Mouse (Mus musculus) brown adipose tissue, adult 24 weeks (tissue): ENCODE data around the gene Lce1k. TPM values are rescaled to one million over a fixed set of nuclear protein-coding genes. Genes with fewer than 3 reads are reported as not detected.
"Not testable (repeated sequence)": the region's sequence is repeated elsewhere in the genome, so short reads cannot be mapped to it uniquely, and the experiment has no call there.

ENCODE experiments used
- H3K27ac ChIP-seq: fragments of 200-500 bp; replicated peaks from 2 replicates; pipeline ENCODE4 v1.5.1; 2012; ENCODE audit warnings: low read depth, mild to moderate bottlenecking, low read length
- H3K4me1 ChIP-seq: fragments of 200-500 bp; 2 replicates; pipeline ENCODE4 v1.6.1; 2012; ENCODE audit warnings: low read length, mixed read lengths; ENCODE audit not compliant: control insufficient read depth, insufficient read depth, insufficient read length
- H3K4me3 ChIP-seq: fragments of 200-500 bp; 2 replicates; pipeline ENCODE4 v1.5.1; 2012; ENCODE audit warnings: low read depth, mild to moderate bottlenecking, low read length, moderate library complexity; ENCODE audit not compliant: insufficient read depth
- polyA plus RNA-seq: library from polyadenylated mRNA; stranded (reverse); fragments of >200 nt; gene quantifications from 2 replicates; pipeline ENCODE4 v1.2.4, GENCODE M21; 2012; ENCODE audit not compliant: missing spikeins, insufficient read depth, insufficient read length

Gene Lce1k
- polyA plus RNA-seq = not detected in 2 replicates

- no peak within 1 kb of the TSS for H3K27ac ChIP-seq
- H3K4me1 ChIP-seq = no peaks in the 10 kb centered on the region
- no peak within 1 kb of the TSS for H3K4me3 ChIP-seq
Measured at GRCm38 (mm10) chr3:92807791-92808190, at the start of gene Lce1k. Lce1k (minus strand) TSS chr3:92807891.

GRCm38 (mm10) chr3:92851186-92851585, 43.5 kb upstream of the Lce1k start, which contains the start of gene Lce1l:
Lce1l (minus strand) TSS chr3:92851286.
- no peak within 1 kb of the TSS for H3K4me3 ChIP-seq
- H3K27ac ChIP-seq = no peak within 1 kb of the TSS
- H3K4me1 ChIP-seq = no peaks in the 10 kb centered on the region

GRCm38 (mm10) chr3:92827108-92827507, 19.4 kb upstream of the Lce1k start, which contains the start of gene Kprp:
Kprp (minus strand) TSS chr3:92827247.
- Histone ChIP-seq H3K4me3 (no peak within 1 kb of the TSS), H3K27ac (no peak within 1 kb of the TSS), H3K4me1 (no peaks in the 10 kb centered on the region)

GRCm38 (mm10) chr3:92825808-92826207, 18.1 kb upstream of the Lce1k start:
- Histone ChIP-seq H3K27ac (no peak overlapping the region), H3K4me1 (no peaks in the 10 kb centered on the region), H3K4me3 (no peak overlapping the region)

GRCm38 (mm10) chr3:92816036-92816435, 8.3 kb upstream of the Lce1k start:
- not testable (repeated sequence) for H3K4me3 ChIP-seq, H3K27ac ChIP-seq, H3K4me1 ChIP-seq

GRCm38 (mm10) chr3:92815581-92815980, 7.9 kb upstream of the Lce1k start:
- Histone ChIP-seq H3K4me1 (no peaks in the 10 kb centered on the region), H3K27ac (no peak overlapping the region), H3K4me3 (no peak overlapping the region)

- Histone ChIP-seq H3K27ac (no peak within 1 kb of the TSS), H3K4me1 (no peaks in the 10 kb centered on the region), H3K4me3 (no peak within 1 kb of the TSS)
Measured at GRCm38 (mm10) chr3:92790414-92790813, 17.3 kb downstream of the Lce1k start, which contains the start of gene Lce1j. Lce1j (minus strand) TSS chr3:92790514.

GRCm38 (mm10) chr3:92778799-92779198, 28.9 kb downstream of the Lce1k start, which contains the start of gene Lce1i:
Lce1i (minus strand) TSS chr3:92778899.
- H3K4me1 ChIP-seq = no peaks in the 10 kb centered on the region
- no peak within 1 kb of the TSS for H3K27ac ChIP-seq
- H3K4me3 ChIP-seq = no peak within 1 kb of the TSS

GRCm38 (mm10) chr3:92771573-92771972, 36.1 kb downstream of the Lce1k start:
- H3K4me3 ChIP-seq = no peak overlapping the region
- H3K4me1 ChIP-seq = no peaks in the 10 kb centered on the region

GRCm38 (mm10) chr3:92764965-92765364, 42.7 kb downstream of the Lce1k start, which contains the start of gene Lce1h:
Lce1h (minus strand) TSS chr3:92765065.
- Histone ChIP-seq H3K27ac (no peak within 1 kb of the TSS), H3K4me1 (no peaks in the 10 kb centered on the region), H3K4me3 (no peak within 1 kb of the TSS)

More at GRCm38 (mm10) chr3:92771573-92771972, 36.1 kb downstream of the Lce1k start:
- H3K27ac ChIP-seq = no peak overlapping the region

Other genes with a start within 250 kb of the Lce1k start
- gene Ivl, start 234.2 kb downstream of the Lce1k start, polyA plus RNA-seq = not detected in 2 replicates
- not detected in 2 replicates for gene Smcp, start 218.9 kb downstream of the Lce1k start, polyA plus RNA-seq
- gene 2210017I01Rik, start 200.4 kb downstream of the Lce1k start, polyA plus RNA-seq = not detected in 2 replicates
- not detected in 2 replicates for gene Lce6a, start 186.2 kb downstream of the Lce1k start, polyA plus RNA-seq
- not detected in 2 replicates for gene Lce1a1, start 159.6 kb downstream of the Lce1k start, polyA plus RNA-seq
- gene Lce1b, start 151.0 kb downstream of the Lce1k start, polyA plus RNA-seq = not detected in 2 replicates
- not detected in 2 replicates for gene Lce1a2, start 137.6 kb downstream of the Lce1k start, polyA plus RNA-seq
- gene Lce1c, start 128.6 kb downstream of the Lce1k start, polyA plus RNA-seq = not detected in 2 replicates
- gene Lce1d, start 120.7 kb downstream of the Lce1k start, polyA plus RNA-seq = not detected in 2 replicates
- gene Lce1e, start 98.8 kb downstream of the Lce1k start, polyA plus RNA-seq = not detected in 2 replicates
- not detected in 2 replicates for gene Lce1f, start 87.5 kb downstream of the Lce1k start, polyA plus RNA-seq
- gene Gm38119, start 68.8 kb downstream of the Lce1k start, polyA plus RNA-seq = not detected in 2 replicates
- not detected in 2 replicates for gene Lce1g, start 55.6 kb downstream of the Lce1k start, polyA plus RNA-seq
- gene Lce1h, start 42.8 kb downstream of the Lce1k start, polyA plus RNA-seq = not detected in 2 replicates
- not detected in 2 replicates for gene Lce1i, start 29.0 kb downstream of the Lce1k start, polyA plus RNA-seq
- not detected in 2 replicates for gene Lce1j, start 17.4 kb downstream of the Lce1k start, polyA plus RNA-seq
- gene Kprp, start 19.4 kb upstream of the Lce1k start, polyA plus RNA-seq = not detected in 2 replicates
- gene Lce1l, start 43.4 kb upstream of the Lce1k start, polyA plus RNA-seq = not detected in 2 replicates
- gene 2310050C09Rik, start 62.3 kb upstream of the Lce1k start, polyA plus RNA-seq = not detected in 2 replicates
- gene Lce3a, start 118.3 kb upstream of the Lce1k start, polyA plus RNA-seq = not detected in 2 replicates
- not detected in 2 replicates for gene Lce3b, start 125.1 kb upstream of the Lce1k start, polyA plus RNA-seq
- not detected in 2 replicates for gene Lce3c, start 136.6 kb upstream of the Lce1k start, polyA plus RNA-seq
- gene Lce3d, start 149.5 kb upstream of the Lce1k start, polyA plus RNA-seq = not detected in 2 replicates
- gene Lce3e, start 159.2 kb upstream of the Lce1k start, polyA plus RNA-seq = not detected in 2 replicates
- gene Lce3f, start 184.3 kb upstream of the Lce1k start, polyA plus RNA-seq = not detected in 2 replicates
- not detected in 2 replicates for gene Crct1, start 207.8 kb upstream of the Lce1k start, polyA plus RNA-seq
- gene Lce1m, start 211.2 kb upstream of the Lce1k start, polyA plus RNA-seq = 3.5 TPM in 1 of 2 replicates, not detected in the other